Mouse (Mus musculus): ENCODE measurements around the gene Cacfd1. TPM values are rescaled to one million over a fixed set of nuclear protein-coding genes. Genes with fewer than 3 reads are reported as not detected.

Gene Cacfd1
- polyA plus RNA-seq, 1 experiment, result 8.3 TPM

GRCm38 (mm10) chr2:27024136-27024535, 14.4 kb downstream of the Cacfd1 start:
- H3K9me3 ChIP-seq, result no peaks in the 10 kb centered on the region
- H3K36me3 ChIP-seq (replicated peaks; ENCODE audit: low read length), result peaks cover 50% of the 10 kb centered on the region
- H3K27me3 ChIP-seq (replicated peaks), result peaks cover 13% of the 10 kb centered on the region
- H3K4me1 ChIP-seq, result peaks cover 51% of the 10 kb centered on the region
- no peak for TF ChIP-seq FLI1 (IDR thresholded peaks at IDR 0.05; ENCODE audit: low read length)
- no peak for TF ChIP-seq GATA1 (IDR thresholded peaks at IDR 0.05; ENCODE audit: borderline replicate concordance, low read length)
- no peak overlapping the region for H3K4me3 ChIP-seq (replicated peaks)

GRCm38 (mm10) chr2:27025545-27025944, 15.8 kb downstream of the Cacfd1 start:
- Histone ChIP-seq H3K4me3 (replicated peaks) (no peak overlapping the region), H3K36me3 (replicated peaks; ENCODE audit: low read length) (peaks cover 39% of the 10 kb centered on the region), H3K9me3 (no peaks in the 10 kb centered on the region), H3K27me3 (replicated peaks) (peaks cover 13% of the 10 kb centered on the region), H3K4me1 (peaks cover 58% of the 10 kb centered on the region)
- TF ChIP-seq FLI1 (IDR thresholded peaks at IDR 0.05; ENCODE audit: low read length), result no peak
- TF ChIP-seq GATA1 (IDR thresholded peaks at IDR 0.05; ENCODE audit: borderline replicate concordance, low read length), result no peak

- TF ChIP-seq FLI1 (IDR thresholded peaks at IDR 0.05; ENCODE audit: low read length) (no peak), GATA1 (IDR thresholded peaks at IDR 0.05; ENCODE audit: borderline replicate concordance, low read length) (no peak)
- peaks cover 13% of the 10 kb centered on the region for H3K27me3 ChIP-seq (replicated peaks)
- H3K36me3 ChIP-seq (replicated peaks; ENCODE audit: low read length), result peaks cover 31% of the 10 kb centered on the region
- no peaks in the 10 kb centered on the region for H3K9me3 ChIP-seq
- H3K4me3 ChIP-seq (replicated peaks), result no peak overlapping the region
- peaks cover 60% of the 10 kb centered on the region for H3K4me1 ChIP-seq
These were observed 16.6 kb downstream of the Cacfd1 start for GRCm38 (mm10) chr2:27026332-27026731.

- H3K36me3 ChIP-seq (replicated peaks; ENCODE audit: low read length), result peaks cover 24% of the 10 kb centered on the region
- H3K27me3 ChIP-seq (replicated peaks), result peaks cover 13% of the 10 kb centered on the region
- TF ChIP-seq GATA1 (IDR thresholded peaks at IDR 0.05; ENCODE audit: borderline replicate concordance, low read length) (no peak), FLI1 (IDR thresholded peaks at IDR 0.05; ENCODE audit: low read length) (no peak)
- H3K9me3 ChIP-seq, result no peaks in the 10 kb centered on the region
- peak overlapping the region; percentile 89 for H3K4me3 ChIP-seq (replicated peaks)
- peaks cover 63% of the 10 kb centered on the region for H3K4me1 ChIP-seq
These were observed 17.3 kb downstream of the Cacfd1 start for GRCm38 (mm10) chr2:27026857-27027617.

GRCm38 (mm10) chr2:27027618-27028436, 18.1 kb downstream of the Cacfd1 start, which contains the start of gene Slc2a6:
Gene Slc2a6 (minus strand): TSS chr2:27027998.
- Histone ChIP-seq H3K36me3 (replicated peaks; ENCODE audit: low read length) (peaks cover 16% of the 10 kb centered on the region), H3K27me3 (replicated peaks) (peaks cover 13% of the 10 kb centered on the region), H3K4me1 (peaks cover 63% of the 10 kb centered on the region), H3K9me3 (no peaks in the 10 kb centered on the region), H3K4me3 (replicated peaks) (peak within 1 kb of the TSS; percentile 89)
- TF ChIP-seq FLI1 (IDR thresholded peaks at IDR 0.05; ENCODE audit: low read length), result no peak
- no peak for TF ChIP-seq GATA1 (IDR thresholded peaks at IDR 0.05; ENCODE audit: borderline replicate concordance, low read length)

GRCm38 (mm10) chr2:27028437-27029015, 18.8 kb downstream of the Cacfd1 start:
- peak overlapping the region; percentile 89 for H3K4me3 ChIP-seq (replicated peaks)
- H3K9me3 ChIP-seq, result no peaks in the 10 kb centered on the region
- peaks cover 12% of the 10 kb centered on the region for H3K27me3 ChIP-seq (replicated peaks)
- H3K36me3 ChIP-seq (replicated peaks; ENCODE audit: low read length), result peaks cover 11% of the 10 kb centered on the region
- no peak for TF ChIP-seq GATA1 (IDR thresholded peaks at IDR 0.05; ENCODE audit: borderline replicate concordance, low read length)
- no peak for TF ChIP-seq FLI1 (IDR thresholded peaks at IDR 0.05; ENCODE audit: low read length)
- H3K4me1 ChIP-seq, result peaks cover 60% of the 10 kb centered on the region

- TF ChIP-seq FLI1 (IDR thresholded peaks at IDR 0.05; ENCODE audit: low read length) (no peak), GATA1 (IDR thresholded peaks at IDR 0.05; ENCODE audit: borderline replicate concordance, low read length) (no peak)
- Histone ChIP-seq H3K9me3 (no peaks in the 10 kb centered on the region), H3K4me3 (replicated peaks) (no peak overlapping the region), H3K4me1 (peaks cover 29% of the 10 kb centered on the region), H3K36me3 (replicated peaks; ENCODE audit: low read length) (no peaks in the 10 kb centered on the region), H3K27me3 (replicated peaks) (peaks cover 9% of the 10 kb centered on the region)
These were observed 22.6 kb downstream of the Cacfd1 start for GRCm38 (mm10) chr2:27032361-27032760.

GRCm38 (mm10) chr2:27036003-27036402, 26.3 kb downstream of the Cacfd1 start:
- no peaks in the 10 kb centered on the region for H3K9me3 ChIP-seq
- no peaks in the 10 kb centered on the region for H3K36me3 ChIP-seq (replicated peaks; ENCODE audit: low read length)
- peaks cover 32% of the 10 kb centered on the region for H3K27me3 ChIP-seq (replicated peaks)
- H3K4me1 ChIP-seq, result peaks cover 22% of the 10 kb centered on the region; the same call in 1 of the 2 replicates
- H3K4me3 ChIP-seq (replicated peaks), result no peak overlapping the region
- no peak for TF ChIP-seq FLI1 (IDR thresholded peaks at IDR 0.05; ENCODE audit: low read length)

- TF ChIP-seq FLI1 (IDR thresholded peaks at IDR 0.05; ENCODE audit: low read length) (no peak), GATA1 (IDR thresholded peaks at IDR 0.05; ENCODE audit: borderline replicate concordance, low read length) (no peak)
- Histone ChIP-seq H3K4me3 (replicated peaks) (no peak overlapping the region), H3K9me3 (no peaks in the 10 kb centered on the region), H3K27me3 (replicated peaks) (peaks cover 40% of the 10 kb centered on the region), H3K36me3 (replicated peaks; ENCODE audit: low read length) (no peaks in the 10 kb centered on the region), H3K4me1 (peaks cover 21% of the 10 kb centered on the region; the same call in 1 of the 2 replicates)
These were observed 27.3 kb downstream of the Cacfd1 start for GRCm38 (mm10) chr2:27037008-27037407.

All from megakaryocyte, embryonic 14.5 days (primary cell).